Mouse (Mus musculus) bone marrow macrophage, adult 2 months (primary cell): Measurements from ENCODE around the gene Slco3a1.

Experiments
- CTCF ChIP-seq: IDR thresholded peaks from 2 replicates; pipeline ENCODE4 v1.5.1; 2012; ENCODE audit warnings: low read depth, mild to moderate bottlenecking, low read length, moderate library complexity
- POLR2A ChIP-seq: IDR thresholded peaks from 2 replicates; pipeline ENCODE4 v1.6.1; 2012; ENCODE audit warnings: mild to moderate bottlenecking, low read depth, low read length, borderline replicate concordance

GRCm38 (mm10) chr7:74357027-74357426 is 197.6 kb downstream of the Slco3a1 start:
- TF ChIP-seq CTCF (0 out of 2 replicates have a peak, but pooled peaks have one; percentile 22), POLR2A (no peak)
